Mouse (Mus musculus) midbrain, embryonic 13.5 days (tissue): ENCODE results near the gene Sytl3. TPM values are rescaled to one million over a fixed set of nuclear protein-coding genes. Genes with fewer than 3 reads are reported as not detected.

ENCODE experiments used
- ATAC-seq: fragments of 200-750 bp; cut with Nextera tagmentation; 2 replicates; pipeline ENCODE4 v1.8.0; 2017; ENCODE audit warnings: mild to moderate bottlenecking, moderate TSS enrichment, moderate library complexity
- H3K27ac ChIP-seq: fragments of 300-500 bp; sonication (generic); 2 replicates; pipeline ENCODE4 v1.5.1; 2015; ENCODE audit warnings: inconsistent platforms, mild to moderate bottlenecking, moderate library complexity
- H3K27me3 ChIP-seq: fragments of 300-500 bp; sonication (generic); 2 replicates; pipeline ENCODE4 v1.6.1; 2015; ENCODE audit warnings: mild to moderate bottlenecking, inconsistent platforms
- H3K36me3 ChIP-seq: fragments of 300-500 bp; sonication (generic); 2 replicates; pipeline ENCODE4 v1.6.1; 2015; ENCODE audit warnings: mild to moderate bottlenecking, inconsistent platforms
- H3K4me1 ChIP-seq: fragments of 300-500 bp; sonication (generic); replicated peaks from 2 replicates; pipeline ENCODE4 v1.6.1; 2015; ENCODE audit warnings: inconsistent platforms
- H3K4me2 ChIP-seq: fragments of 300-500 bp; sonication (generic); replicated peaks from 2 replicates; pipeline ENCODE4 v1.6.1; 2015; ENCODE audit warnings: moderate library complexity, mild to moderate bottlenecking, inconsistent platforms
- H3K4me3 ChIP-seq: fragments of 300-500 bp; sonication (generic); replicated peaks from 2 replicates; pipeline ENCODE4 v1.5.1; 2015; ENCODE audit warnings: mild to moderate bottlenecking, inconsistent platforms
- H3K9ac ChIP-seq: fragments of 300-500 bp; sonication (generic); replicated peaks from 2 replicates; pipeline ENCODE4 v1.6.1; 2015; ENCODE audit warnings: mild to moderate bottlenecking, inconsistent platforms
- H3K9me3 ChIP-seq: fragments of 300-500 bp; sonication (generic); 2 replicates; pipeline ENCODE4 v1.6.1; 2016; ENCODE audit warnings: mild to moderate bottlenecking, inconsistent platforms
- WGBS: fragments of 180-500 bp; shearing (Covaris S2); methylation state at CpG from one replicate; pipeline ENCODE4 v1.1.7; 2015; 5-methylcytosine and 5-hydroxymethylcytosine counted together
- polyA plus RNA-seq: library from polyadenylated mRNA; unstranded; fragments of >200 nt; fragmentation: Nextera tagmentation; extraction: Ambion mirVana; gene quantifications from 2 replicates; pipeline ENCODE4 v1.2.1, GENCODE M21; 2015

Gene Sytl3
- polyA plus RNA-seq, 1 experiment from 2014 or later = 0.35 TPM

DNA sequence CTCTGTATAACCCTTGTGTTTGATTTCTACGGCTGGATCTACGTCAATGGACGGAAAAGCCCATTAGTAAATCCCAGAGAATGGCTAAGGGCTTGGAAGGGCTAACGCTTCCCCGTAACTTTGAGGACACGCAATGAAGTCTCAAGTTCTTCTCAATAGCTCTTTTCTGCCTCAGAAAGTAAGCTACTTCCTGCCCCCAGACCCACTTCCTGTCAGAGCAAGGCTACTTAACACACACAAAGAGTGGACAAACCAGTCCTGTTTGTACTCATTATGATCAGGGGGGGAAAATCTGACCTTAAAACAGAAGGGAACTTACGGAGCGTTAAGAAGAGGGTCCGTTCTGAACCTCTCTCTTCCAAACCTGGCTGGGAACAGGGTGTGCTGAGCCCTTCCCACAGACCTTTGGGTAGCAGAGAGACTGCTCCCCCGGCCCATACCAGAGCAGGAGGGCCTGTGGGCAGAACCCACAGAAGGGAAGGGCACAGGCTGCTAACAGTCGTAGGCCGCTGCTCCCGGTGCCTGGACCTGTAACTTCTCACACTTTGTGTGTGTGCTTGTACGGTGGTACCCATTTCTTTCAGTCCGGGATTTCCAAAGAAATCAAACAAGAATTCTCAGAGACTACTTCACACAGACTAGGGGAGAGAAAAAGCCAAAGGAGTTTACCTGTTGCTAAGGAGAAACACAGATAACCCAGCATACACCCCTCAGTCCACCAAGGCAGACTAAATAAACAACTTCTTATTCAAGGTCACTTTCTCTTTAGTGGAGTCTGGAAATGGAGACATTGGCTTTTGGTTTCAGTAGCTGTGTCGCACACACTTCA is 113.0 kb downstream of the Sytl3 start:
- H3K4me2 ChIP-seq = no peak overlapping the region
- H3K4me3 ChIP-seq = no peak overlapping the region
- 85% methylated on average over 16 of the region's 16 CpGs for WGBS
- no peak for ATAC-seq
- no peaks in the 10 kb centered on the region; the same call in 1 of the 2 replicates for H3K4me1 ChIP-seq
- no peaks in the 10 kb centered on the region for H3K36me3 ChIP-seq
- H3K27me3 ChIP-seq = no peaks in the 10 kb centered on the region
- no peak overlapping the region for H3K9ac ChIP-seq
- no peak overlapping the region for H3K27ac ChIP-seq
- H3K9me3 ChIP-seq = no peaks in the 10 kb centered on the region

DNA sequence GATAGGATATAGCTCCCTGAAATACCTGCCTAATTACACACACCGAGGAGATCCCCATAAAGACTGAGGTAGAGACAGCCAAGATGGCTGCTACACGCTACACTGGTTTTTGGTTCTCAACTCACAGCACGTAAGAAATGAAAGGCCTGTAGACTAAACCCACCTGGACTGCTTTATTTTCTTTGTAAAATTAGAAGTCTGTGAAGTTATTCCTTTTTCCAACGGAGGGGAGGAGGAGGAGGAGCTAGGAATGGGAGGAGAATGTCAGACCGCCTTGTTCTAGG is 113.5 kb downstream of the Sytl3 start:
- Histone ChIP-seq H3K36me3 (no peaks in the 10 kb centered on the region), H3K9me3 (no peaks in the 10 kb centered on the region), H3K27ac (no peak overlapping the region), H3K4me3 (no peak overlapping the region), H3K27me3 (no peaks in the 10 kb centered on the region), H3K4me1 (no peaks in the 10 kb centered on the region; the same call in 1 of the 2 replicates), H3K9ac (no peak overlapping the region), H3K4me2 (no peak overlapping the region)
- 83% methylated on average over 5 of the region's 5 CpGs for WGBS
- no peak for ATAC-seq

DNA sequence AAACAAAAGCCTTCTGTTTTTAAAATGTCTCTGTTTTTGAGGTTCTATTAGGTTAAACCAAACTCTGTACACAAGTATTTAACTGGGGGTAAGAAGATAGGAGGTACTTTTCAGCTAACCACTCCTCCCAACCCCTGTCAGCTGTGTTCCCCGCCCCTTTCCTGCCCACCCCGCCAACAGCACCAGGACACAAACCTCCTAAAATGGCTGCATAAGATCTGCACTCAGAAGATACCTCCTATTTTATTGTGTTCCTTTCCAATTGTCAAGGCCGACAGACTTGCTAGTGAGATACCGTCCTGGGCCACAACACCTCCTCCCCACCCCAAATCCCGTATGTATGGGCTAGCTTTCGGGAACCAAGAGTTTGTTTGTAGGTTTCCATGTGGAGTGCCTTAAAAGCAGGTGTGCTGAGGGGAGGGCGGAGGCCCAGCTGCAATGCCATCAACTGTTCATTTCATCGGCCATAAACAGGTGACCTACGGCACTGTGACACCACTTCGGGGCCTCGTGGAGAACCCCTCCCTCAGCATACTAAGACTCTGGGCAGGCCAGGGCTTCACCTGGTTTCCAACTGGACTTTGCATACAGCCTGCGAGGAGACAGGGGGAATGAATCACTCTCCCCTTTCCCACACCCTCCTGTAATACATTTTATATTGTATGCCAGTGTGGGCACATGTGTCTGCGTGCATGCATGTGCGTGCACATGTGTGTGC is 114.5 kb downstream of the Sytl3 start:
- H3K9ac ChIP-seq = no peak overlapping the region
- no peaks in the 10 kb centered on the region for H3K9me3 ChIP-seq
- ATAC-seq = no peak
- H3K36me3 ChIP-seq = no peaks in the 10 kb centered on the region
- 89% methylated on average over 14 of the region's 14 CpGs for WGBS
- H3K27ac ChIP-seq = no peak overlapping the region
- H3K27me3 ChIP-seq = peaks cover under 1% of the 10 kb centered on the region; the same call in 1 of the 2 replicates
- no peak overlapping the region for H3K4me2 ChIP-seq
- H3K4me1 ChIP-seq = peaks cover 2% of the 10 kb centered on the region
- H3K4me3 ChIP-seq = no peak overlapping the region

DNA sequence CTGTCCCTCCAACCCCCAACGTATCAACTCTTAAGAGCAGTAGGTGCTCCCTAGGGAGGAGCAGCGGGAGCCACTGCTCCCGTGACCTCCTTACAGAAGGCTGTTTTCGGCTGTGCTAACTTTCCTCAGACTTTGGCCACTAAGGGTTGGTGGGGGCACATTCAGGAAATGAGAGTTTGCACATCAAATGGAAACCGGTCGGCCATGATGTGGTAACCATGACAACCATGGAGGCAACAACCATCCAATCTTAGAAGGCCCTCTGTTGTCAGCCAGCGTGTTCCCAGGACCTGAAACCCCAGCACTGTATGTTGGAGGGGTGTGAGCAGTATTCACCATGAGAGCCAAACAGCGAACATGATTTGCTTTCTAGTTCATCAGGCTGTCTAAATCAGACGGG is 116.3 kb downstream of the Sytl3 start:
- Histone ChIP-seq H3K36me3 (no peaks in the 10 kb centered on the region), H3K4me2 (no peak overlapping the region), H3K9ac (no peak overlapping the region), H3K4me1 (peaks cover 19% of the 10 kb centered on the region), H3K27ac (no peak overlapping the region), H3K9me3 (no peaks in the 10 kb centered on the region), H3K27me3 (peaks cover 19% of the 10 kb centered on the region), H3K4me3 (no peak overlapping the region)
- whole genome bisulfite sequencing = 57% methylated on average over 9 of the region's 9 CpGs
- ATAC-seq = no peak

DNA sequence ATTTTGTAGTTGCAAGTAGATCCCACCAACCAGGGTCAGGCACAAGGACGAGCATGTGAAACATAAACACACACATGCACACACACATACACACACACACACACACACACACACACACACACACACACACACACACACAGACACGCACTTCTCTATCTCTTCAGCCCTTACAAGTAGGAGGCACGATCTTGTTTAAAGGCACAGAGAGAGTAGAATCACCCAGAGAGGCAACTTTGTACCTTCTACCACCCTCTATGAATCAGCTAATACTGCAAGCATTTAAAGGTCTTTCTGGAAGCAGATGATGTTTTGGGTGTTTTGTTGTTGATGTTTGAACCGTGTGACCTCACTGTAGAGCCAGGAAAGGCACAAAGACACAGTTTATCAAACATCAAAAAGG is 116.8 kb downstream of the Sytl3 start:
- 80% methylated on average over 4 of the region's 4 CpGs for WGBS
- H3K4me2 ChIP-seq = no peak overlapping the region
- no peak overlapping the region for H3K4me3 ChIP-seq
- H3K4me1 ChIP-seq = peaks cover 21% of the 10 kb centered on the region
- ATAC-seq = no peak
- H3K27ac ChIP-seq = no peak overlapping the region
- H3K9ac ChIP-seq = no peak overlapping the region
- H3K9me3 ChIP-seq = no peaks in the 10 kb centered on the region
- H3K27me3 ChIP-seq = peaks cover 23% of the 10 kb centered on the region
- H3K36me3 ChIP-seq = no peaks in the 10 kb centered on the region

DNA sequence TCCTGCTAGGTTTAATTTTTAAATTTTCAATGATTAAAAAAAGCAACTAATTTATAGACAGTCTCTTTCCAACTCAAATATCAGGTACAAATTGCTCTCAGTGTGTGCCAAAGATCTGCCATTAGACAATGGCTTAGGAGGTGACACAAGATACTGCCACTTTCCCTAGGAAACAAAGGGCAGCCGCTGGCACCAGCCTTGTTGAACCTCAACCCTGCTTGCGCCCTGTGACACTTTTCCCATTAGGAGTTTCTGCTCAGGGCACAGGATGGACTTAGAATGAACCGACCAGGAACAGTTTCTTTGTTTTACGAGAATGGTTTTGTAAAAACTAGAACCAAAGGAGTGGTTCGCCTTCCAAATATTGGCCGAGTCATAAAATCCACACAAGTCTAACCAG is 117.2 kb downstream of the Sytl3 start:
- Histone ChIP-seq H3K27ac (no peak overlapping the region), H3K9ac (no peak overlapping the region), H3K4me3 (no peak overlapping the region), H3K9me3 (no peaks in the 10 kb centered on the region), H3K4me1 (peaks cover 22% of the 10 kb centered on the region), H3K4me2 (no peak overlapping the region), H3K36me3 (no peaks in the 10 kb centered on the region), H3K27me3 (peaks cover 28% of the 10 kb centered on the region)
- WGBS = 69% methylated on average over 6 of the region's 6 CpGs
- no peak for ATAC-seq

DNA sequence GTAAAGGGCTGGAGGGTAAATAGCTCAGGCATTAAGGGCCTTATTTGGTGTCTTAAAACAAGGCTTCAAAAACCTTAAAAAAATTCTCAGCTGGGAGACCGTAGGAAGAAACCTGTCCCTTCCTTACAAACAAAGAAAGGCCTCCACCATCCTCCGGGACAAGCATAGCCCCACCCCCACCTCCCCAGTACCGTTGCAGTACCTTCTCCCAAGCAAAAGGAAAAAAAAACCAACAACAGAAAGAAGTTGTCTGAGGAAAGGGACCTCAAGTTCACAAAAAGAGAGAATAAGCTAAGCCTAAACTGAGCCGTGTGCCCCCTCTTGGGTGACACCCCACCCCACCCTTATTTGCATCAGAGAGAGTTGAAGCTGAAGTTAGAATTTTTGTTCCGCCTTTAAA is 117.7 kb downstream of the Sytl3 start:
- no peak for ATAC-seq
- peaks cover 22% of the 10 kb centered on the region for H3K4me1 ChIP-seq
- H3K36me3 ChIP-seq = no peaks in the 10 kb centered on the region
- no peaks in the 10 kb centered on the region for H3K9me3 ChIP-seq
- WGBS = 30% methylated on average over 5 of the region's 5 CpGs
- no peak overlapping the region for H3K9ac ChIP-seq
- H3K27ac ChIP-seq = no peak overlapping the region
- H3K4me3 ChIP-seq = no peak overlapping the region
- H3K27me3 ChIP-seq = peaks cover 32% of the 10 kb centered on the region
- no peak overlapping the region for H3K4me2 ChIP-seq

DNA sequence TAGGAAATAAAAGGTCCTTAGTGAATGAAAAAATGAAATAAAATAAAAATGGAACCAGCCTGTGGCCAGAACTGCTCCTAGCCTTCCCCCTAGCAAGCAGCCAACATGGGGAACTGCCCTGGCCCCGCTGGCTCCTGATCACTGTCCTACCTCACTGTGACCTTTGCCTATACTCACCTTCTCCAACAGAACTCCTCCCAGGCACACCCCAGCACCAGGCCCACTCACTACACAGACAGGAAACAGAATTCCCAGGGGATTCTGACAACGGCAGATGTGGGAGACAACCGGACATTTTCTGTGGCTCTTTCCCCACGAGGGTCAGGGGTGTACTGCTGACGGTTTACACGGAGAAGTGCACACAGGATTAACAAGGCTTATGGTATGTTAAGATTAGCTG is 118.2 kb downstream of the Sytl3 start:
- no peak overlapping the region for H3K27ac ChIP-seq
- H3K4me2 ChIP-seq = no peak overlapping the region
- H3K4me3 ChIP-seq = no peak overlapping the region
- ATAC-seq = no peak
- H3K9ac ChIP-seq = no peak overlapping the region
- H3K9me3 ChIP-seq = no peaks in the 10 kb centered on the region
- H3K4me1 ChIP-seq = peaks cover 26% of the 10 kb centered on the region
- peaks cover 37% of the 10 kb centered on the region for H3K27me3 ChIP-seq
- 76% methylated on average over 6 of the region's 6 CpGs for WGBS
- H3K36me3 ChIP-seq = no peaks in the 10 kb centered on the region

DNA sequence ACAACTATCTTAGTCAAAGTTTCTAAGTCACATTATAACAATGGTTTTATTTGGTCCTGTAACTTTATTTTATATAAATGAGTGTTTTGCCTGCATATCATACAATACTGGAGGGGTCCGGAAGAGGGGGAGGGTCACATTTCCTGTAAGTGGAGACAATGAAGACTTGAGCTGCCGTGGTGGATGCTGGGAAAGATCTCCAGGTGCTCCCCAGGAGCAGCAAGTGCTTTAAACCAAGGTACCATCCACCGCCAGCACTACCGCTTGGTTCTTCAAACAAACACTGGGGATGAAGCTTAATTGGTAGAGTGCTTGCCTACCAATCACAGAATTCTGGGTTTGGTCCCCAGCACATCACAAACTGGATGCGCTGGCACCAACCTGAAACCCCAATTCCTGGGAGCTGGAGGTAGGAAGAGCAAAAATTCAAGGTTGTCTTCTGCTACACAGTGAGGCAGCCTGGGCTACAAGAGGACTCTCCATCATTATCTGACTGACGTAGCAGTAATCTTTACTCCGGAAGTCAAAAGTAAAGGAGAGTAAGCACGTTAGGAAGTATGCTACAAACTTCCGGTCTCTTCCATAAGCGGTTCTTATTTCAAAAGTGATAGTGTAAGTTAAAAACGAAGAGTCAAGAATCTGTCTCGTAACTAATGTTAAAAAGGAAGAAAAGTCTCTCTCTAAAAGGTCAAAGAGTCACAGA is 118.9 kb downstream of the Sytl3 start:
- Histone ChIP-seq H3K36me3 (no peaks in the 10 kb centered on the region), H3K4me3 (no peak overlapping the region), H3K4me2 (no peak overlapping the region), H3K9ac (no peak overlapping the region; the same call in 1 of the 2 replicates), H3K4me1 (peaks cover 30% of the 10 kb centered on the region), H3K27me3 (peaks cover 42% of the 10 kb centered on the region), H3K27ac (no peak overlapping the region), H3K9me3 (no peaks in the 10 kb centered on the region)
- 69% methylated on average over 12 of the region's 12 CpGs for WGBS
- no peak for ATAC-seq

DNA sequence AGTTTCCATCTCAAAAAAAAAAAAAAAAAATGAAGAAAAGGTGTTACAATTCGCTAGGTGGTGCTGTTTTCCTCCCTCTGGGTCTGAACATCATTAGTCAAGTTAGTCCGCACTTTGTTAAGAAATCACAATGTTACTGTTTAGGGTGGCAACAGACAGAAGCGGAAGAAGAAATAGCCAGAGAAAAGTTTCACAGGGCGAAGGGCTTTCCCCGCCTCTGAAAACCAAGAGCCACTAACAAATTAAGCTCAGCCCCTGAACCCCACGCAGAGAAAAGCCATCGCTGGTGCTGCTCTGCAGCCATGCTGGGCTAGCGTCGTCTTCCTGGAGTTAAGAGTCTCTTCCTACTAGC is 119.4 kb downstream of the Sytl3 start:
- peak overlapping the region; percentile 41 for H3K4me3 ChIP-seq
- H3K9ac ChIP-seq = peak overlapping the region; percentile 44; the same call in 1 of the 2 replicates
- peaks cover 47% of the 10 kb centered on the region for H3K27me3 ChIP-seq
- peaks cover 36% of the 10 kb centered on the region for H3K4me1 ChIP-seq
- H3K36me3 ChIP-seq = no peaks in the 10 kb centered on the region
- H3K4me2 ChIP-seq = peak overlapping the region; percentile 72
- no peaks in the 10 kb centered on the region for H3K9me3 ChIP-seq
- ATAC-seq = no peak
- WGBS = under 1% methylated on average over 9 of the region's 9 CpGs
- no peak overlapping the region for H3K27ac ChIP-seq

DNA sequence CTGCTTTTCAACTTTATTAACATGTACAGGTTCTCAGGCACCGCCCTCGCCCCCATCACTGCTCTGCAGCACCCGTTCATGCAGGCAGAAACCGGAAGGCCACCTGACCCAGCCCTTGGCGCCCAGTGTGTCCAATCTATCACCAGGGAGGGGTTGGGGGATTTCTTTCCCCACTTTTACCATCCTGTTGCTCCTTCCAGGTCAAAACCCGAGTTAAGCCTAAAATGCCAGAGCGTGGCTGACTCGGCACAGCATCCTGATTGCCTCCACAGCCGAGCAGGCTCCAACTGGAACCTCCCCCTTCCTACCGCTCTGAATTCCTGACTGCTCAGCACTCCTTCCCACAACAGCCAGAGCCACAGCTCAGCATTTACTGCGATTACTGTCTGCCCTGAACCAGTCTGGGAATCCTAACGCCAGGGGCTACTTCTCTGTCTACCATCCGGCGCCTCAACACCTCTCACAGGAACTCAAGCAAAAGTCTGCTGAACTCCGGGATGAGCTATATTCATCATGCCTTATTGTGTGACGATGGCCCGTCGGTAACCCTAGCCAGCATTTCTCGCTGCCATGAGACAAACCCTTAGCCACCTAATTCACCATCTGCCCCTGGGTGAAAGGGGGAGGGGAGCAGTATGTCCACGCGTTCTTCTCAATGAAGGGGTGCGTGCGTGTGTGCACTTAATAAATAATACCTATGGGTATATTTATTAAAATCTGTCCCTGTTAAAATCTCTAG is 120.0 kb downstream of the Sytl3 start:
- Histone ChIP-seq H3K27me3 (peaks cover 53% of the 10 kb centered on the region), H3K36me3 (no peaks in the 10 kb centered on the region), H3K4me1 (peaks cover 38% of the 10 kb centered on the region), H3K27ac (no peak overlapping the region), H3K4me3 (peak overlapping the region; percentile 41), H3K9me3 (no peaks in the 10 kb centered on the region), H3K4me2 (peak overlapping the region; percentile 72), H3K9ac (peak overlapping the region; percentile 44)
- ATAC-seq = 0 out of 2 replicates have a peak, but pooled peaks have one; percentile 31
- WGBS = 7% methylated on average over 23 of the region's 23 CpGs

DNA sequence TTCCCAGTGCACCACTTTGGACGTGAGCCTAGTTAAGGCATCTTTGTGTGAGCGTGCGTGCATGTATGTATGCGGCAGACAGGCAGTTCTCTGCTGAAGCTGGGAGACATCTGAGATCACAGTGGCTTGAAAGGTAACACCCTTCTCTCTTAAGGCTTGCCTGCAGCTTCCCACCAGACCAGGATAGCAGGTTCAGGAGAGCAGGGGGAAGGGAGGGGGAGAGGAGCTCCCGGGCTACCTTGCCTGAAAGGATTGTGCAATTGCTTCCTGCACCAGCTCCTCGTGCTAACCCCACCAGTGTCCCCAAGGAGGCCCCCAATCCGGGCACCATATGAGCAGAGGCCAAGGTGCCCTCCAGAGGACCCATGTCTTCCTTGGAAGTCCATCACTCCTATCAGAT is 120.7 kb downstream of the Sytl3 start:
- peaks cover 38% of the 10 kb centered on the region for H3K4me1 ChIP-seq
- H3K27me3 ChIP-seq = peaks cover 59% of the 10 kb centered on the region
- H3K9me3 ChIP-seq = no peaks in the 10 kb centered on the region
- H3K9ac ChIP-seq = no peak overlapping the region
- ATAC-seq = no peak
- H3K27ac ChIP-seq = no peak overlapping the region
- peak overlapping the region; percentile 72 for H3K4me2 ChIP-seq
- no peak overlapping the region for H3K4me3 ChIP-seq
- 31% methylated on average over 7 of the region's 7 CpGs for WGBS
- H3K36me3 ChIP-seq = no peaks in the 10 kb centered on the region
